Mouse (Mus musculus) embryonic fibroblast, embryonic 13.5 days (primary cell): ENCODE results near the gene Gm20388.

ENCODE experiments used
- CTCF ChIP-seq: IDR thresholded peaks from 2 replicates; pipeline ENCODE4 v1.5.1; 2011; ENCODE audit warnings: mild to moderate bottlenecking, control low read depth, low read length, moderate library complexity, borderline replicate concordance; ENCODE audit not compliant: insufficient read depth
- POLR2A ChIP-seq: IDR thresholded peaks from 2 replicates; pipeline ENCODE4 v1.6.1; 2011; ENCODE audit warnings: low read depth, mild to moderate bottlenecking, control low read depth, low read length, moderate library complexity

- TF ChIP-seq CTCF, result no peak
- no peak for TF ChIP-seq POLR2A
These were observed 815.4 kb downstream of the Gm20388 start for GRCm38 (mm10) chr8:120726051-120726450.
